In genomic region chr6:108973701-108974100, GRCm38 (mm10) we compare ENCODE assay signal across 26 mouse cellular contexts.
"Had no signal": no experiment of that assay in that cellular context is flagged by ENCODE, and none has a peak within 500 bp of the region (broad histone marks: within the 10 kb centered on the region; RNA-seq: fewer than 3 reads in every experiment).

No protein-coding gene starts in this region.

- H3K36me3 ChIP-seq: heart, embryonic 13.5 days; heart, embryonic 15.5 days; hindbrain, embryonic 12.5 days; kidney, embryonic 15.5 days; limb, embryonic 13.5 days; limb, embryonic 15.5 days; liver, embryonic 12.5 days had no signal

- H3K9me3 ChIP-seq: heart, embryonic 13.5 days; heart, embryonic 15.5 days; hindbrain, embryonic 12.5 days; kidney, embryonic 15.5 days; limb, embryonic 13.5 days; limb, embryonic 15.5 days; liver, embryonic 12.5 days had no signal

- H3K27ac ChIP-seq: heart, adult 2 months; heart, embryonic 13.5 days; heart, embryonic 15.5 days; hindbrain, embryonic 12.5 days; hindbrain, embryonic 14.5 days; kidney, embryonic 15.5 days; kidney, postnatal 0 days; limb, embryonic 13.5 days; limb, embryonic 15.5 days; liver, embryonic 12.5 days; liver, embryonic 14.5 days had no signal

- ATAC-seq: hindbrain, embryonic 16.5 days; intestine, embryonic 16.5 days; liver, embryonic 12.5 days had no signal

- H3K9ac ChIP-seq: heart, embryonic 13.5 days; heart, embryonic 15.5 days; hindbrain, embryonic 12.5 days; hindbrain, embryonic 14.5 days; kidney, embryonic 15.5 days; limb, embryonic 13.5 days; limb, embryonic 15.5 days; liver, embryonic 12.5 days; liver, embryonic 14.5 days had no signal

- H3K4me1 ChIP-seq: heart, embryonic 13.5 days; heart, embryonic 15.5 days; hindbrain, embryonic 12.5 days; limb, embryonic 13.5 days; limb, embryonic 15.5 days; liver, embryonic 12.5 days had no signal

- H3K4me2 ChIP-seq: heart, embryonic 11.5 days; heart, embryonic 13.5 days; heart, embryonic 15.5 days; hindbrain, embryonic 12.5 days; hindbrain, embryonic 14.5 days; kidney, embryonic 15.5 days; limb, embryonic 13.5 days; limb, embryonic 15.5 days; liver, embryonic 12.5 days had no signal

- H3K4me3 ChIP-seq: heart, adult 2 months; heart, embryonic 13.5 days; heart, embryonic 15.5 days; hindbrain, embryonic 12.5 days; kidney, embryonic 15.5 days; limb, embryonic 13.5 days; limb, embryonic 15.5 days; liver, embryonic 12.5 days had no signal

- DNase-seq: gastrocnemius, postnatal 14 days; gastrocnemius, postnatal 36 days; heart, adult 11 months; heart, adult 2 months; heart, postnatal 14 days; heart, postnatal 36 days; kidney, adult 11 months; kidney, adult 2 months; kidney, adult 9 months; kidney, postnatal 14 days; kidney, postnatal 36 days; layer of hippocampus, adult 9-11 months; left cerebral cortex, postnatal 4 days had no signal

- H3K27me3 ChIP-seq: heart, embryonic 13.5 days; heart, embryonic 15.5 days; hindbrain, embryonic 12.5 days; kidney, embryonic 15.5 days; limb, embryonic 13.5 days; limb, embryonic 15.5 days; liver, embryonic 12.5 days had no signal
